Mouse (Mus musculus): Measurements from ENCODE around the gene Csnk1d. TPM values are rescaled to one million over a fixed set of nuclear protein-coding genes. Genes with fewer than 3 reads are reported as not detected.

Csnk1d gene
- total and polyA plus RNA-seq, 3 experiments = 73.6 to 195 (median 116) TPM

- peaks cover 77% of the 10 kb centered on the region for H3K36me3 ChIP-seq (replicated peaks)
- peak; percentile 66 for DNase-seq (ENCODE audit: low spot score)
- TF ChIP-seq TAL1 (conservative IDR thresholded peaks at IDR 0.05; ENCODE audit: low read depth, low read length) (no peak), GATA1 (IDR thresholded peaks at IDR 0.05; ENCODE audit: borderline replicate concordance, low read length) (no peak)
Measured at GRCm38 (mm10) chr11:120990126-120990781, 876 bp downstream of the Csnk1d start.

GRCm38 (mm10) chr11:120989523-120989922, 1.6 kb downstream of the Csnk1d start:
- H3K4me1 ChIP-seq (ENCODE audit: insufficient read depth, low read depth, low read length) = peaks cover 79% of the 10 kb centered on the region
- H3K4me3 ChIP-seq (ENCODE audit: low read depth, low read length) = peak overlapping the region; percentile 93
- no peaks in the 10 kb centered on the region for H3K27me3 ChIP-seq (ENCODE audit: insufficient read depth, low read length)
- peaks cover 78% of the 10 kb centered on the region for H3K36me3 ChIP-seq (replicated peaks)
- no peaks in the 10 kb centered on the region for H3K9me3 ChIP-seq (replicated peaks)
- no peak for ATAC-seq (ENCODE audit: extremely low read depth, insufficient number of reproducible peaks, low FRiP score, poor library complexity, severe bottlenecking)
- DNase-seq (ENCODE audit: low spot score) = peak; percentile 19
- TF ChIP-seq GATA2 (IDR thresholded peaks at IDR 0.05; ENCODE audit: borderline replicate concordance, low read depth, low read length) = no peak
- no peak for TF ChIP-seq TAL1 (conservative IDR thresholded peaks at IDR 0.05; ENCODE audit: low read depth, low read length)
- TF ChIP-seq POLR2AphosphoS5 (IDR thresholded peaks at IDR 0.05; ENCODE audit: insufficient replicate concordance, low read depth, low read length) = no peak
- no peak for TF ChIP-seq GATA1 (IDR thresholded peaks at IDR 0.05; ENCODE audit: borderline replicate concordance, low read length)
- no peak for TF ChIP-seq CTCF (IDR thresholded peaks at IDR 0.05; ENCODE audit: low read depth, low read length)

More at GRCm38 (mm10) chr11:120990126-120990781, 876 bp downstream of the Csnk1d start:
- Histone ChIP-seq H3K27me3 (ENCODE audit: insufficient read depth, low read length) (no peaks in the 10 kb centered on the region), H3K4me3 (ENCODE audit: low read depth, low read length) (peak overlapping the region; percentile 93), H3K4me1 (ENCODE audit: insufficient read depth, low read depth, low read length) (peaks cover 73% of the 10 kb centered on the region), H3K9me3 (replicated peaks) (no peaks in the 10 kb centered on the region)
- no peak; the same call in 1 of the 2 replicates for ATAC-seq (ENCODE audit: extremely low read depth, insufficient number of reproducible peaks, low FRiP score, poor library complexity, severe bottlenecking)

GRCm38 (mm10) chr11:120988410-120988809, 2.7 kb downstream of the Csnk1d start:
- DNase-seq (ENCODE audit: low spot score) (no peak), ATAC-seq (ENCODE audit: extremely low read depth, insufficient number of reproducible peaks, low FRiP score, poor library complexity, severe bottlenecking) (no peak)
- peaks cover 81% of the 10 kb centered on the region for H3K36me3 ChIP-seq (replicated peaks)
- TF ChIP-seq CTCF (IDR thresholded peaks at IDR 0.05; ENCODE audit: low read depth, low read length) (no peak), POLR2AphosphoS5 (IDR thresholded peaks at IDR 0.05; ENCODE audit: insufficient replicate concordance, low read depth, low read length) (no peak), GATA2 (IDR thresholded peaks at IDR 0.05; ENCODE audit: borderline replicate concordance, low read depth, low read length) (no peak)
- H3K27me3 ChIP-seq (ENCODE audit: insufficient read depth, low read length) = no peaks in the 10 kb centered on the region
- H3K4me3 ChIP-seq (ENCODE audit: low read depth, low read length) = peak overlapping the region; percentile 24; the same call in 1 of the 2 replicates
- peaks cover 85% of the 10 kb centered on the region for H3K4me1 ChIP-seq (ENCODE audit: insufficient read depth, low read depth, low read length)
- no peaks in the 10 kb centered on the region for H3K9me3 ChIP-seq (replicated peaks)

GRCm38 (mm10) chr11:120987608-120988007, 3.5 kb downstream of the Csnk1d start:
- H3K4me1 ChIP-seq (ENCODE audit: insufficient read depth, low read depth, low read length) = peaks cover 85% of the 10 kb centered on the region
- TF ChIP-seq GATA1 (IDR thresholded peaks at IDR 0.05; ENCODE audit: borderline replicate concordance, low read length) = no peak
- TF ChIP-seq CTCF (IDR thresholded peaks at IDR 0.05; ENCODE audit: low read depth, low read length) = no peak
- no peak for TF ChIP-seq TAL1 (conservative IDR thresholded peaks at IDR 0.05; ENCODE audit: low read depth, low read length)
- no peak for TF ChIP-seq POLR2AphosphoS5 (IDR thresholded peaks at IDR 0.05; ENCODE audit: insufficient replicate concordance, low read depth, low read length)
- H3K27me3 ChIP-seq (ENCODE audit: insufficient read depth, low read length) = no peaks in the 10 kb centered on the region
- no peak overlapping the region for H3K4me3 ChIP-seq (ENCODE audit: low read depth, low read length)
- no peaks in the 10 kb centered on the region for H3K9me3 ChIP-seq (replicated peaks)
- no peak for ATAC-seq (ENCODE audit: extremely low read depth, insufficient number of reproducible peaks, low FRiP score, poor library complexity, severe bottlenecking)
- H3K36me3 ChIP-seq (replicated peaks) = peaks cover 81% of the 10 kb centered on the region
- no peak for DNase-seq (ENCODE audit: low spot score)

GRCm38 (mm10) chr11:120984448-120985330, 6.4 kb downstream of the Csnk1d start:
- H3K36me3 ChIP-seq (replicated peaks) = peaks cover 93% of the 10 kb centered on the region
- H3K27me3 ChIP-seq (ENCODE audit: insufficient read depth, low read length) = no peaks in the 10 kb centered on the region
- TF ChIP-seq TAL1 (conservative IDR thresholded peaks at IDR 0.05; ENCODE audit: low read depth, low read length) (no peak), GATA2 (IDR thresholded peaks at IDR 0.05; ENCODE audit: borderline replicate concordance, low read depth, low read length) (no peak), GATA1 (IDR thresholded peaks at IDR 0.05; ENCODE audit: borderline replicate concordance, low read length) (no peak), POLR2AphosphoS5 (IDR thresholded peaks at IDR 0.05; ENCODE audit: insufficient replicate concordance, low read depth, low read length) (no peak), CTCF (IDR thresholded peaks at IDR 0.05; ENCODE audit: low read depth, low read length) (no peak)
- H3K9me3 ChIP-seq (replicated peaks) = no peaks in the 10 kb centered on the region
- ATAC-seq (ENCODE audit: extremely low read depth, insufficient number of reproducible peaks, low FRiP score, poor library complexity, severe bottlenecking) = no peak
- peaks cover 93% of the 10 kb centered on the region for H3K4me1 ChIP-seq (ENCODE audit: insufficient read depth, low read depth, low read length)
- no peak overlapping the region for H3K4me3 ChIP-seq (ENCODE audit: low read depth, low read length)
- DNase-seq (ENCODE audit: low spot score) = no peak

GRCm38 (mm10) chr11:120982459-120982858, 8.7 kb downstream of the Csnk1d start:
- Histone ChIP-seq H3K4me1 (ENCODE audit: insufficient read depth, low read depth, low read length) (peaks cover 82% of the 10 kb centered on the region), H3K27me3 (ENCODE audit: insufficient read depth, low read length) (no peaks in the 10 kb centered on the region), H3K4me3 (ENCODE audit: low read depth, low read length) (no peak overlapping the region), H3K9me3 (replicated peaks) (no peaks in the 10 kb centered on the region), H3K36me3 (replicated peaks) (peaks cover 93% of the 10 kb centered on the region)
- ATAC-seq (ENCODE audit: extremely low read depth, insufficient number of reproducible peaks, low FRiP score, poor library complexity, severe bottlenecking) (no peak), DNase-seq (ENCODE audit: low spot score) (no peak)
- TF ChIP-seq POLR2AphosphoS5 (IDR thresholded peaks at IDR 0.05; ENCODE audit: insufficient replicate concordance, low read depth, low read length) (no peak), TAL1 (conservative IDR thresholded peaks at IDR 0.05; ENCODE audit: low read depth, low read length) (no peak), GATA1 (IDR thresholded peaks at IDR 0.05; ENCODE audit: borderline replicate concordance, low read length) (no peak), GATA2 (IDR thresholded peaks at IDR 0.05; ENCODE audit: borderline replicate concordance, low read depth, low read length) (no peak), CTCF (IDR thresholded peaks at IDR 0.05; ENCODE audit: low read depth, low read length) (no peak)
